Mouse (Mus musculus): ENCODE data around the gene Klf13.

Gene Klf13

GRCm38 (mm10) chr7:63938914-63939396 is at the start of gene Klf13:
Gene Klf13, minus strand, starts transcription at chr7:63938915.
- peak; percentile 96 for DNase-seq (ENCODE audit: low spot score)

- no peak for DNase-seq (ENCODE audit: low spot score)
Measured at GRCm38 (mm10) chr7:63988391-63988790, 49.7 kb upstream of the Klf13 start.

GRCm38 (mm10) chr7:63986407-63987182 is 47.9 kb upstream of the Klf13 start:
- DNase-seq (ENCODE audit: low spot score), result peak; percentile 28

- DNase-seq (ENCODE audit: low spot score), result no peak
Measured at GRCm38 (mm10) chr7:63985696-63986406, 47.1 kb upstream of the Klf13 start.

GRCm38 (mm10) chr7:63985266-63985665 is 46.6 kb upstream of the Klf13 start:
- no peak for DNase-seq (ENCODE audit: low spot score)

- DNase-seq (ENCODE audit: low spot score), result no peak
Measured at GRCm38 (mm10) chr7:63984329-63984728, 45.6 kb upstream of the Klf13 start.

- no peak for DNase-seq (ENCODE audit: low spot score)
Measured at GRCm38 (mm10) chr7:63977631-63978030, 38.9 kb upstream of the Klf13 start.

GRCm38 (mm10) chr7:63970986-63971385 is 32.3 kb upstream of the Klf13 start:
- DNase-seq (ENCODE audit: low spot score), result no peak

- DNase-seq (ENCODE audit: low spot score), result no peak
Measured at GRCm38 (mm10) chr7:63969941-63970340, 31.2 kb upstream of the Klf13 start.

GRCm38 (mm10) chr7:63965635-63966418 is 27.1 kb upstream of the Klf13 start:
- no peak for DNase-seq (ENCODE audit: low spot score)

GRCm38 (mm10) chr7:63965135-63965534 is 26.4 kb upstream of the Klf13 start:
- peak; percentile 25 for DNase-seq (ENCODE audit: low spot score)

GRCm38 (mm10) chr7:63964121-63964520 is 25.4 kb upstream of the Klf13 start:
- no peak for DNase-seq (ENCODE audit: low spot score)

GRCm38 (mm10) chr7:63963632-63964031 is 24.9 kb upstream of the Klf13 start:
- DNase-seq (ENCODE audit: low spot score), result no peak

GRCm38 (mm10) chr7:63957872-63958640 is 19.3 kb upstream of the Klf13 start:
- DNase-seq (ENCODE audit: low spot score), result no peak

GRCm38 (mm10) chr7:63956981-63957713 is 18.4 kb upstream of the Klf13 start:
- DNase-seq (ENCODE audit: low spot score), result peak; percentile 27

GRCm38 (mm10) chr7:63956138-63956823 is 17.6 kb upstream of the Klf13 start:
- DNase-seq (ENCODE audit: low spot score), result no peak

GRCm38 (mm10) chr7:63955440-63955839 is 16.7 kb upstream of the Klf13 start:
- no peak for DNase-seq (ENCODE audit: low spot score)

GRCm38 (mm10) chr7:63952077-63952898 is 13.6 kb upstream of the Klf13 start:
- DNase-seq (ENCODE audit: low spot score), result no peak

GRCm38 (mm10) chr7:63950931-63951607 is 12.4 kb upstream of the Klf13 start:
- no peak for DNase-seq (ENCODE audit: low spot score)
